Mouse (Mus musculus): ENCODE measurements at regions not wholly inside any gene's neighbourhood (a gene's known extent, or its start where the extent isn't known, plus 50 kb on each side); places are given as distances from the start of the nearest gene placed in this dataset.

GRCm38 (mm10) chr12:79975050-79975449 is 137.8 kb downstream of the Zfp36l1 start:
- Histone ChIP-seq H3K4me1 (ENCODE audit: control insufficient read depth in 1 of 2, insufficient read depth in 2 of 2, low read length in 2 of 2) (peaks cover 0 to under 1% of the 10 kb centered on the region in 2 experiments; a peak in 1 of 4 replicates), H3K27me3 (ENCODE audit: control insufficient read depth in 1 of 2, insufficient read depth in 2 of 2, low read length in 2 of 2) (no peaks in the 10 kb centered on the region), H3K9ac (ENCODE audit: control insufficient read depth, low read depth, low read length, poor library complexity, severe bottlenecking) (no peak overlapping the region), H3K4me3 (ENCODE audit: control insufficient read depth in 1 of 2, insufficient read depth in 1 of 2, low read depth in 2 of 2, low read length in 2 of 2) (no peak overlapping the region), H3K79me2 (ENCODE audit: control insufficient read depth, insufficient read depth, low read length, poor library complexity) (no peaks in the 10 kb centered on the region), H3K36me3 (ENCODE audit: control insufficient read depth in 1 of 2, insufficient read depth in 2 of 2, low read length in 2 of 2) (no peaks in the 10 kb centered on the region), H3K27ac (ENCODE audit: control insufficient read depth, low read depth, low read length) (no peak overlapping the region), H3K9me3 (replicated peaks; ENCODE audit: insufficient read depth, low read length) (no peaks in the 10 kb centered on the region)
- no peak for DNase-seq (ENCODE audit: low read depth, low spot score)
- TF ChIP-seq POLR2AphosphoS5 (IDR thresholded peaks at IDR 0.05; ENCODE audit: borderline replicate concordance, low read depth, low read length) (no peak), CHD1 (IDR thresholded peaks at IDR 0.05; ENCODE audit: low read depth, low read length) (no peak), CTCF (IDR thresholded peaks at IDR 0.05 in 2 of 3, conservative IDR thresholded peaks at IDR 0.05 in 1 of 3; ENCODE audit: control insufficient read depth in 1 of 3, insufficient read depth in 1 of 3, low read depth in 2 of 3, low read length in 3 of 3, poor library complexity in 1 of 3, severe bottlenecking in 1 of 3) (no peak), EP300 (IDR thresholded peaks at IDR 0.05; ENCODE audit: low read depth in 1 of 2, low read length in 2 of 2) (no peak), GABPA (IDR thresholded peaks at IDR 0.05; ENCODE audit: low read depth, low read length) (no peak), MAZ (IDR thresholded peaks at IDR 0.05; ENCODE audit: low read depth, low read length) (no peak)

- Histone ChIP-seq H3K4me1 (ENCODE audit: control insufficient read depth in 1 of 2, insufficient read depth in 2 of 2, low read length in 2 of 2) (no peaks in the 10 kb centered on the region), H3K4me3 (ENCODE audit: control insufficient read depth in 1 of 2, insufficient read depth in 1 of 2, low read depth in 2 of 2, low read length in 2 of 2) (no peak overlapping the region), H3K9ac (ENCODE audit: control insufficient read depth, low read depth, low read length, poor library complexity, severe bottlenecking) (no peak overlapping the region), H3K27ac (ENCODE audit: control insufficient read depth, low read depth, low read length) (no peak overlapping the region), H3K79me2 (ENCODE audit: control insufficient read depth, insufficient read depth, low read length, poor library complexity) (no peaks in the 10 kb centered on the region), H3K27me3 (ENCODE audit: control insufficient read depth in 1 of 2, insufficient read depth in 2 of 2, low read length in 2 of 2) (no peaks in the 10 kb centered on the region), H3K9me3 (replicated peaks; ENCODE audit: insufficient read depth, low read length) (no peaks in the 10 kb centered on the region), H3K36me3 (ENCODE audit: control insufficient read depth in 1 of 2, insufficient read depth in 2 of 2, low read length in 2 of 2) (no peaks in the 10 kb centered on the region)
- no peak for DNase-seq (ENCODE audit: low read depth, low spot score)
- TF ChIP-seq CHD2 (IDR thresholded peaks at IDR 0.05; ENCODE audit: low read length) = no peak
- TF ChIP-seq USF1 (IDR thresholded peaks at IDR 0.05; ENCODE audit: low read depth, low read length) = no peak
- no peak for TF ChIP-seq NRF1 (IDR thresholded peaks at IDR 0.05; ENCODE audit: insufficient read depth, low read depth, low read length, poor library complexity, severe bottlenecking)
- no peak for TF ChIP-seq TBP (IDR thresholded peaks at IDR 0.05; ENCODE audit: low read depth, low read length)
- TF ChIP-seq POLR2A (IDR thresholded peaks at IDR 0.05; ENCODE audit: control insufficient read depth in 1 of 2, insufficient read depth in 1 of 2, low read depth in 1 of 2, low read length in 2 of 2, poor library complexity in 1 of 2) = no peak
- TF ChIP-seq MYC (IDR thresholded peaks at IDR 0.05; ENCODE audit: low read depth, low read length) = no peak
- no peak for TF ChIP-seq EP300 (IDR thresholded peaks at IDR 0.05; ENCODE audit: low read depth in 1 of 2, low read length in 2 of 2)
- TF ChIP-seq MYB (IDR thresholded peaks at IDR 0.05; ENCODE audit: low read depth, low read length) = no peak
- no peak for TF ChIP-seq USF2 (IDR thresholded peaks at IDR 0.05; ENCODE audit: borderline replicate concordance in 1 of 2, insufficient read depth in 1 of 2, low read depth in 1 of 2, low read length in 2 of 2)
- no peak for TF ChIP-seq JUND (IDR thresholded peaks at IDR 0.05; ENCODE audit: low read depth, low read length)
- no peak for TF ChIP-seq TCF12 (IDR thresholded peaks at IDR 0.05; ENCODE audit: low read depth, low read length)
- TF ChIP-seq KAT2A (conservative IDR thresholded peaks at IDR 0.05; ENCODE audit: low read depth, low read length) = no peak
- no peak for TF ChIP-seq UBTF (IDR thresholded peaks at IDR 0.05; ENCODE audit: borderline replicate concordance, insufficient read depth, low read depth, low read length)
- TF ChIP-seq CTCF (IDR thresholded peaks at IDR 0.05 in 2 of 3, conservative IDR thresholded peaks at IDR 0.05 in 1 of 3; ENCODE audit: control insufficient read depth in 1 of 3, insufficient read depth in 1 of 3, low read depth in 2 of 3, low read length in 3 of 3, poor library complexity in 1 of 3, severe bottlenecking in 1 of 3) = no peak
- TF ChIP-seq RCOR1 (IDR thresholded peaks at IDR 0.05; ENCODE audit: low read depth, low read length) = no peak
- TF ChIP-seq SMC3 (IDR thresholded peaks at IDR 0.05; ENCODE audit: low read depth, low read length) = no peak
- no peak for TF ChIP-seq HCFC1 (IDR thresholded peaks at IDR 0.05; ENCODE audit: low read depth, low read length)
Observed at GRCm38 (mm10) chr12:79974530-79974929, 138.3 kb downstream of the Zfp36l1 start.
